Mouse (Mus musculus) hindbrain, embryonic 16.5 days (tissue): ENCODE results near the gene Rpl23a. TPM values are rescaled to one million over a fixed set of nuclear protein-coding genes. Genes with fewer than 3 reads are reported as not detected.

Experiments
- ATAC-seq: fragments of 200-750 bp; cut with Nextera tagmentation; 2 replicates; pipeline ENCODE4 v1.8.0; 2017; ENCODE audit warnings: moderate TSS enrichment, moderate library complexity
- H3K27ac ChIP-seq: fragments of 300-500 bp; sonication (generic); 2 replicates; pipeline ENCODE4 v1.5.1; 2014; ENCODE audit warnings: low read depth, mild to moderate bottlenecking, control low read depth, low read length, moderate library complexity
- H3K27me3 ChIP-seq: fragments of 300-500 bp; sonication (generic); replicated peaks from 2 replicates; pipeline ENCODE4 v1.6.1; 2014; ENCODE audit warnings: low read length; ENCODE audit not compliant: control insufficient read depth, insufficient read depth
- H3K36me3 ChIP-seq: fragments of 300-500 bp; sonication (generic); 2 replicates; pipeline ENCODE4 v1.6.1; 2014; ENCODE audit warnings: mild to moderate bottlenecking, low read length, moderate library complexity, mixed read lengths; ENCODE audit not compliant: control insufficient read depth, insufficient read depth
- H3K4me1 ChIP-seq: fragments of 300-500 bp; sonication (generic); 2 replicates; pipeline ENCODE4 v1.6.1; 2014; ENCODE audit warnings: low read depth, low read length; ENCODE audit not compliant: control insufficient read depth, insufficient read depth
- H3K4me2 ChIP-seq: fragments of 300-500 bp; sonication (generic); 2 replicates; pipeline ENCODE4 v1.6.1; 2014; ENCODE audit warnings: mild to moderate bottlenecking, low read length, control low read depth, moderate library complexity
- H3K4me3 ChIP-seq: fragments of 300-500 bp; sonication (generic); 2 replicates; pipeline ENCODE4 v1.5.1; 2014; ENCODE audit warnings: mild to moderate bottlenecking, low read length, control low read depth, moderate library complexity
- H3K9ac ChIP-seq: fragments of 300-500 bp; sonication (generic); 2 replicates; pipeline ENCODE4 v1.6.1; 2014; ENCODE audit warnings: low read depth, mild to moderate bottlenecking, control low read depth, low read length, moderate library complexity
- H3K9me3 ChIP-seq: fragments of 300-500 bp; sonication (generic); 2 replicates; pipeline ENCODE4 v1.6.1; 2014; ENCODE audit warnings: mild to moderate bottlenecking, low read length, moderate library complexity; ENCODE audit not compliant: control insufficient read depth
- WGBS: fragments of 180-500 bp; shearing (Covaris S2); extraction: QIAGEN DNeasy Blood & Tissue Kit; methylation state at CpG from one replicate; pipeline ENCODE4 v1.1.7; 2014; 5-methylcytosine and 5-hydroxymethylcytosine counted together
- polyA plus RNA-seq: library from polyadenylated mRNA; unstranded; fragments of >200 nt; fragmentation: Nextera tagmentation; extraction: Ambion mirVana; gene quantifications from 2 replicates; pipeline ENCODE4 v1.2.1, GENCODE M21; 2015

Rpl23a gene
- 662 and 677 TPM in 2 replicates for polyA plus RNA-seq

- Histone ChIP-seq H3K4me2 (peak within 1 kb of the TSS; percentile 77), H3K4me1 (peaks cover 35% of the 10 kb centered on the region), H3K27ac (peak within 1 kb of the TSS; percentile 93), H3K4me3 (peak within 1 kb of the TSS; percentile 77), H3K9ac (peak within 1 kb of the TSS; percentile 87), H3K27me3 (no peaks in the 10 kb centered on the region), H3K9me3 (no peaks in the 10 kb centered on the region), H3K36me3 (peaks cover 12% of the 10 kb centered on the region)
- peak; percentile 94 for ATAC-seq
- under 1% methylated on average over 38 of the region's 38 CpGs for WGBS
Observed at GRCm38 (mm10) chr11:78182961-78183844, at the start of gene Rpl23a. Gene Rpl23a (minus strand): TSS chr11:78183584.

GRCm38 (mm10) chr11:78231518-78231917 lies 48.1 kb upstream of the Rpl23a start:
- no peaks in the 10 kb centered on the region for H3K4me1 ChIP-seq
- no peak overlapping the region for H3K9ac ChIP-seq
- no peaks in the 10 kb centered on the region for H3K27me3 ChIP-seq
- peaks cover 61% of the 10 kb centered on the region for H3K36me3 ChIP-seq
- no peak overlapping the region for H3K4me2 ChIP-seq
- no peak overlapping the region for H3K27ac ChIP-seq
- WGBS, result 96% methylated on average over 6 of the region's 6 CpGs
- H3K4me3 ChIP-seq, result no peak overlapping the region
- ATAC-seq, result no peak
- no peaks in the 10 kb centered on the region for H3K9me3 ChIP-seq

- ATAC-seq, result no peak
- Histone ChIP-seq H3K4me3 (no peak overlapping the region), H3K36me3 (peaks cover 77% of the 10 kb centered on the region), H3K9me3 (no peaks in the 10 kb centered on the region), H3K27me3 (no peaks in the 10 kb centered on the region), H3K27ac (no peak overlapping the region), H3K4me2 (no peak overlapping the region), H3K4me1 (no peaks in the 10 kb centered on the region), H3K9ac (no peak overlapping the region)
- 93% methylated on average over 4 of the region's 4 CpGs for WGBS
Observed at GRCm38 (mm10) chr11:78223586-78223985, 40.2 kb upstream of the Rpl23a start.

GRCm38 (mm10) chr11:78215709-78216317 lies 32.4 kb upstream of the Rpl23a start:
- H3K4me1 ChIP-seq, result no peaks in the 10 kb centered on the region
- no peak overlapping the region for H3K4me3 ChIP-seq
- WGBS, result 84% methylated on average over 11 of the region's 11 CpGs
- H3K27ac ChIP-seq, result peak overlapping the region; percentile 39; the same call in 1 of the 2 replicates
- H3K9ac ChIP-seq, result no peak overlapping the region
- H3K27me3 ChIP-seq, result no peaks in the 10 kb centered on the region
- peak; percentile 95 for ATAC-seq
- H3K9me3 ChIP-seq, result no peaks in the 10 kb centered on the region
- no peak overlapping the region for H3K4me2 ChIP-seq
- peaks cover 64% of the 10 kb centered on the region for H3K36me3 ChIP-seq

GRCm38 (mm10) chr11:78213086-78213817 lies 29.9 kb upstream of the Rpl23a start:
- no peak for ATAC-seq
- Histone ChIP-seq H3K9me3 (no peaks in the 10 kb centered on the region), H3K27ac (no peak overlapping the region), H3K9ac (no peak overlapping the region), H3K27me3 (no peaks in the 10 kb centered on the region), H3K4me1 (no peaks in the 10 kb centered on the region), H3K4me2 (no peak overlapping the region), H3K4me3 (no peak overlapping the region), H3K36me3 (peaks cover 70% of the 10 kb centered on the region)
- WGBS, result 96% methylated on average over 14 of the region's 14 CpGs

GRCm38 (mm10) chr11:78211513-78211912 lies 28.1 kb upstream of the Rpl23a start:
- no peak for ATAC-seq

GRCm38 (mm10) chr11:78210615-78211014 lies 27.2 kb upstream of the Rpl23a start:
- no peak for ATAC-seq
- Histone ChIP-seq H3K4me1 (no peaks in the 10 kb centered on the region), H3K27me3 (no peaks in the 10 kb centered on the region), H3K9me3 (no peaks in the 10 kb centered on the region), H3K4me3 (no peak overlapping the region), H3K36me3 (peaks cover 67% of the 10 kb centered on the region), H3K9ac (no peak overlapping the region), H3K27ac (no peak overlapping the region), H3K4me2 (no peak overlapping the region)
- WGBS, result 69% methylated on average over 7 of the region's 7 CpGs

More at GRCm38 (mm10) chr11:78211513-78211912, 28.1 kb upstream of the Rpl23a start:
- H3K4me2 ChIP-seq, result no peak overlapping the region
- no peaks in the 10 kb centered on the region for H3K27me3 ChIP-seq
- H3K4me3 ChIP-seq, result no peak overlapping the region
- WGBS, result 89% methylated on average over 5 of the region's 5 CpGs
- H3K9ac ChIP-seq, result no peak overlapping the region
- peaks cover 72% of the 10 kb centered on the region for H3K36me3 ChIP-seq
- no peaks in the 10 kb centered on the region for H3K9me3 ChIP-seq
- no peak overlapping the region for H3K27ac ChIP-seq
- H3K4me1 ChIP-seq, result no peaks in the 10 kb centered on the region

- Histone ChIP-seq H3K4me1 (no peaks in the 10 kb centered on the region), H3K27me3 (no peaks in the 10 kb centered on the region), H3K9me3 (no peaks in the 10 kb centered on the region), H3K36me3 (peaks cover 63% of the 10 kb centered on the region), H3K4me3 (no peak overlapping the region), H3K9ac (no peak overlapping the region), H3K27ac (no peak overlapping the region), H3K4me2 (no peak overlapping the region)
- 96% methylated on average over 6 of the region's 6 CpGs for WGBS
- ATAC-seq, result no peak
Observed at GRCm38 (mm10) chr11:78209886-78210285, 26.5 kb upstream of the Rpl23a start.

- 72% methylated on average over 7 of the region's 7 CpGs for WGBS
- no peak overlapping the region for H3K4me2 ChIP-seq
- no peaks in the 10 kb centered on the region for H3K27me3 ChIP-seq
- H3K4me1 ChIP-seq, result no peaks in the 10 kb centered on the region
- H3K9ac ChIP-seq, result no peak overlapping the region
- no peak overlapping the region for H3K4me3 ChIP-seq
- no peak overlapping the region for H3K27ac ChIP-seq
- H3K36me3 ChIP-seq, result peaks cover 51% of the 10 kb centered on the region
- H3K9me3 ChIP-seq, result no peaks in the 10 kb centered on the region
- ATAC-seq, result no peak
Observed at GRCm38 (mm10) chr11:78207190-78207589, 23.8 kb upstream of the Rpl23a start.
